Mouse (Mus musculus) hindbrain, embryonic 14.5 days (tissue): ENCODE measurements around the gene Fry. TPM values are rescaled to one million over a fixed set of nuclear protein-coding genes. Genes with fewer than 3 reads are reported as not detected.
A peak's percentile ranks its signal among the peaks of the same experiment; 100 is the strongest.
"Not testable (repeated sequence)": the region's sequence is repeated elsewhere in the genome, so short reads cannot be mapped to it uniquely, and the experiment has no call there.

ENCODE experiments used
- ATAC-seq: fragments of 200-750 bp; cut with Nextera tagmentation; 2 replicates; pipeline ENCODE4 v1.8.0; 2017; ENCODE audit warnings: moderate number of reproducible peaks, mild to moderate bottlenecking, moderate TSS enrichment, moderate library complexity; ENCODE audit not compliant: low FRiP score
- DNase-seq: peaks from one replicate; pipeline ENCODE4 v3.0.0-alpha.2; 2015; ENCODE audit warnings: low spot score
- H3K27ac ChIP-seq: fragments of 300-500 bp; sonication (generic); 2 replicates; pipeline ENCODE4 v1.5.1; 2014; ENCODE audit warnings: mild to moderate bottlenecking, moderate library complexity
- H3K27me3 ChIP-seq: fragments of 300-500 bp; sonication (generic); 2 replicates; pipeline ENCODE4 v1.6.1; 2014; ENCODE audit warnings: mild to moderate bottlenecking, low read length, mixed read lengths; ENCODE audit not compliant: control insufficient read depth, insufficient read depth
- H3K36me3 ChIP-seq: fragments of 300-500 bp; sonication (generic); replicated peaks from 2 replicates; pipeline ENCODE4 v1.6.1; 2014; ENCODE audit not compliant: control insufficient read depth, insufficient read depth
- H3K4me1 ChIP-seq: fragments of 300-500 bp; sonication (generic); replicated peaks from 2 replicates; pipeline ENCODE4 v1.6.1; 2014; ENCODE audit warnings: antibody characterized with exemption, low read length, mixed read lengths; ENCODE audit not compliant: control insufficient read depth, insufficient read depth
- H3K4me2 ChIP-seq: fragments of 300-500 bp; sonication (generic); replicated peaks from 2 replicates; pipeline ENCODE4 v1.6.1; 2014; ENCODE audit warnings: mild to moderate bottlenecking, moderate library complexity
- H3K4me3 ChIP-seq: fragments of 300-500 bp; sonication (generic); replicated peaks from 2 replicates; pipeline ENCODE4 v1.5.1; 2014; ENCODE audit warnings: mild to moderate bottlenecking, low read length
- H3K9ac ChIP-seq: fragments of 300-500 bp; sonication (generic); 2 replicates; pipeline ENCODE4 v1.6.1; 2014
- H3K9me3 ChIP-seq: fragments of 300-500 bp; sonication (generic); 2 replicates; pipeline ENCODE4 v1.6.1; 2016; ENCODE audit warnings: low read length; ENCODE audit not compliant: control insufficient read depth
- WGBS: fragments of 180-500 bp; shearing (Covaris S2); extraction: QIAGEN DNeasy Blood & Tissue Kit; methylation state at CpG from one replicate; pipeline ENCODE4 v1.1.7; 2014; 5-methylcytosine and 5-hydroxymethylcytosine counted together
- polyA plus RNA-seq: library from polyadenylated mRNA; unstranded; fragments of >200 nt; fragmentation: Nextera tagmentation; extraction: Ambion mirVana; gene quantifications from 2 replicates; pipeline ENCODE4 v1.2.1, GENCODE M21; 2014

Fry gene
- polyA plus RNA-seq, 1 experiment from 2014 or later, result 66.7 TPM

GRCm38 (mm10) chr5:150485198-150485597 is 366.8 kb downstream of the Fry start:
- no peak overlapping the region for H3K9ac ChIP-seq
- DNase-seq (no peak), ATAC-seq (no peak)
- peaks cover 57% of the 10 kb centered on the region for H3K36me3 ChIP-seq
- H3K27me3 ChIP-seq, result no peaks in the 10 kb centered on the region
- no peak overlapping the region for H3K27ac ChIP-seq
- 74% methylated on average over 3 of the region's 3 CpGs for WGBS
- H3K4me2 ChIP-seq, result no peak overlapping the region
- no peaks in the 10 kb centered on the region for H3K9me3 ChIP-seq
- no peaks in the 10 kb centered on the region for H3K4me1 ChIP-seq
- H3K4me3 ChIP-seq, result no peak overlapping the region

- Histone ChIP-seq H3K4me3 (no peak overlapping the region), H3K9me3 (0 out of 2 replicates have a peak, but pooled peaks cover 4% of the 10 kb centered on the region), H3K36me3 (peaks cover 57% of the 10 kb centered on the region), H3K27ac (no peak overlapping the region), H3K4me2 (no peak overlapping the region), H3K9ac (no peak overlapping the region), H3K27me3 (no peaks in the 10 kb centered on the region), H3K4me1 (no peaks in the 10 kb centered on the region)
- WGBS, result 85% methylated on average over 3 of the region's 3 CpGs
- DNase-seq (no peak), ATAC-seq (no peak)
These were observed 371.8 kb downstream of the Fry start for GRCm38 (mm10) chr5:150490285-150490684.

GRCm38 (mm10) chr5:150490821-150491220 is 372.4 kb downstream of the Fry start:
- Histone ChIP-seq H3K9me3 (0 out of 2 replicates have a peak, but pooled peaks cover 4% of the 10 kb centered on the region), H3K27me3 (no peaks in the 10 kb centered on the region), H3K9ac (no peak overlapping the region), H3K4me3 (no peak overlapping the region), H3K36me3 (peaks cover 59% of the 10 kb centered on the region), H3K27ac (no peak overlapping the region), H3K4me2 (no peak overlapping the region), H3K4me1 (no peaks in the 10 kb centered on the region)
- 75% methylated on average over 8 of the region's 8 CpGs for WGBS
- DNase-seq (no peak), ATAC-seq (no peak)

GRCm38 (mm10) chr5:150491573-150492173 is 373.2 kb downstream of the Fry start:
- not testable (repeated sequence) for H3K27me3 ChIP-seq, H3K9me3 ChIP-seq, H3K4me3 ChIP-seq, H3K27ac ChIP-seq, ATAC-seq, H3K9ac ChIP-seq, H3K4me1 ChIP-seq, H3K4me2 ChIP-seq, DNase-seq
- peaks cover 65% of the 10 kb centered on the region for H3K36me3 ChIP-seq
- WGBS, result 88% methylated on average over 4 of the region's 4 CpGs

GRCm38 (mm10) chr5:150495792-150496191 is 377.3 kb downstream of the Fry start:
- H3K27me3 ChIP-seq, result no peaks in the 10 kb centered on the region
- no peak overlapping the region for H3K4me2 ChIP-seq
- H3K27ac ChIP-seq, result no peak overlapping the region
- 0 out of 2 replicates have a peak, but pooled peaks cover 4% of the 10 kb centered on the region for H3K9me3 ChIP-seq
- 49% methylated on average over 6 of the region's 6 CpGs for WGBS
- no peak overlapping the region for H3K9ac ChIP-seq
- peak; percentile 27 for DNase-seq
- H3K4me1 ChIP-seq, result no peaks in the 10 kb centered on the region
- peaks cover 58% of the 10 kb centered on the region for H3K36me3 ChIP-seq
- ATAC-seq, result no peak
- H3K4me3 ChIP-seq, result no peak overlapping the region

- Histone ChIP-seq H3K4me3 (no peak overlapping the region), H3K27ac (no peak overlapping the region), H3K4me1 (no peaks in the 10 kb centered on the region), H3K36me3 (no peaks in the 10 kb centered on the region), H3K27me3 (no peaks in the 10 kb centered on the region), H3K9me3 (no peaks in the 10 kb centered on the region), H3K4me2 (no peak overlapping the region), H3K9ac (no peak overlapping the region)
- ATAC-seq (no peak), DNase-seq (no peak)
- 92% methylated on average over 6 of the region's 6 CpGs for WGBS
These were observed 392.2 kb downstream of the Fry start for GRCm38 (mm10) chr5:150510451-150511225.

GRCm38 (mm10) chr5:150513264-150513663 is 394.8 kb downstream of the Fry start:
- Histone ChIP-seq H3K4me1 (no peaks in the 10 kb centered on the region), H3K36me3 (no peaks in the 10 kb centered on the region), H3K4me3 (no peak overlapping the region), H3K9ac (no peak overlapping the region), H3K27ac (no peak overlapping the region), H3K27me3 (no peaks in the 10 kb centered on the region), H3K9me3 (no peaks in the 10 kb centered on the region), H3K4me2 (no peak overlapping the region)
- WGBS, result 80% methylated on average over 4 of the region's 4 CpGs
- DNase-seq (no peak), ATAC-seq (no peak)

- Histone ChIP-seq H3K4me3 (no peak overlapping the region), H3K4me2 (no peak overlapping the region), H3K27ac (no peak overlapping the region), H3K9ac (no peak overlapping the region), H3K36me3 (no peaks in the 10 kb centered on the region), H3K27me3 (no peaks in the 10 kb centered on the region), H3K4me1 (no peaks in the 10 kb centered on the region), H3K9me3 (no peaks in the 10 kb centered on the region)
- 88% methylated on average over 1 of the region's 1 CpGs for WGBS
- DNase-seq, result no peak
- no peak for ATAC-seq
These were observed 395.6 kb downstream of the Fry start for GRCm38 (mm10) chr5:150514027-150514426.

- DNase-seq, result no peak
These were observed 399.6 kb downstream of the Fry start, which contains the start of gene Zar1l for GRCm38 (mm10) chr5:150518064-150518463. Zar1l (minus strand) TSS chr5:150518164.

More at GRCm38 (mm10) chr5:150518064-150518463, 399.6 kb downstream of the Fry start, which contains the start of gene Zar1l:
- no peak within 1 kb of the TSS for H3K27ac ChIP-seq
- no peaks in the 10 kb centered on the region for H3K9me3 ChIP-seq
- no peak within 1 kb of the TSS for H3K9ac ChIP-seq
- no peaks in the 10 kb centered on the region for H3K36me3 ChIP-seq
- WGBS, result 59% methylated on average over 4 of the region's 4 CpGs
- no peak within 1 kb of the TSS for H3K4me2 ChIP-seq
- H3K4me1 ChIP-seq, result no peaks in the 10 kb centered on the region
- ATAC-seq, result no peak
- no peaks in the 10 kb centered on the region for H3K27me3 ChIP-seq
- H3K4me3 ChIP-seq, result no peak within 1 kb of the TSS
